Mouse (Mus musculus): Measurements from ENCODE around the gene Phactr3. TPM values are rescaled to one million over a fixed set of nuclear protein-coding genes. Genes with fewer than 3 reads are reported as not detected.

Phactr3 gene
- polyA plus RNA-seq, 1 experiment = not detected

DNA sequence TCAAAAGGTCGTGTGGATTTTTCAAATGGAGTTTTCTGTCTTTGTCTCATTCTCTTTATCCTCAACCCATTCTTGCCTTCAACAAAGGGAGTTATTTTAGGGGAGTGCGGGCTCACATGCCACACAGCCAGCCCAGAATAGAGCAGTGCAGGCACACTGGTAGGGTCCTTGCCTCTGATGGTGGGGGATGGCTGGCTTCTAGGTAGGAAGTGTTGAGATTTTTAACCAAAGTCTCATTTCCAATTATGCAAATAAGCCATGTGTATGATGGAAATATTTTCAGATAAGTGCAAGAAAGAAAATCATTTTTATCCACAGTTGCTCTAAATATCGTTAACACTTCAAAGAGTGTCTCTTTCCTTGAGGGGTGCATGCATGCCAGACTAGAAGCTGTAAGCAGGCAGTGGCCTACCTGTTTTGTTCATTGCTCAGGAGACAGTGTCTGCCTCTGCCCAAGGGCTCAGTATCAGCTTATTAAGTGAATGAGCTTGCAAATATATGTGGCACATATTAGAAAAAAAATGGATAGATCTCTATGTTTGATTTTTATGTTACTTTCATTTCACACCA, 101.5 kb downstream of the Phactr3 start:
- TF ChIP-seq POLR2AphosphoS2 (IDR thresholded peaks at IDR 0.05; ENCODE audit: insufficient read length, low read depth) (no peak), MYOG (IDR thresholded peaks at IDR 0.05; ENCODE audit: control insufficient read depth in 1 of 3, insufficient read depth in 1 of 3, insufficient read length in 2 of 3, low read depth in 2 of 3) (no peak), POLR2A (IDR thresholded peaks at IDR 0.05; ENCODE audit: insufficient read length, low read depth) (no peak), CEBPB (IDR thresholded peaks at IDR 0.05; ENCODE audit: insufficient read depth, poor library complexity, severe bottlenecking) (no peak), MAX (IDR thresholded peaks at IDR 0.05; ENCODE audit: low read depth) (no peak), SRF (IDR thresholded peaks at IDR 0.05; ENCODE audit: control insufficient read depth, insufficient read length, low read depth) (no peak)
- Histone ChIP-seq H3K4me3 (no peak overlapping the region), H3K27me3 (ENCODE audit: control insufficient read depth, insufficient read depth, insufficient read length) (no peaks in the 10 kb centered on the region), H3ac (ENCODE audit: control insufficient read depth, insufficient read length) (no peak overlapping the region), H3K36me3 (ENCODE audit: control insufficient read depth, insufficient read depth) (no peaks in the 10 kb centered on the region), H3K79me2 (ENCODE audit: control insufficient read depth, insufficient read depth) (no peaks in the 10 kb centered on the region), H3K4me2 (ENCODE audit: low read depth) (no peak overlapping the region)

DNA sequence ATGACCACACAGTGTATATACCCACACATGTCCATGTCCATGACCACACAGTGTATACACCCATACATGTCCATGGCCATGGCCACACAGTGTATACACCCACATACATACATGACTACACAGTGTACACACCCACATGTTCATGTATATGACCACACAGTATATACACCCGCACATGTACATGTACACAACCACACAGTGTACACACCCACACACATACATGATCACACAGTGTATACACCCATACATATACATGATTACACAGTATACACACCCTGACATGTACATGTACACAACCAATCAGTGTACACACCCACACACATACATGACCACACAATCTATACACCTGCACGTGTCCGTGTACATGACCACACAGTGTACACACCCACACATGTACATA, 102.2 kb downstream of the Phactr3 start:
- no peak overlapping the region for H3K4me2 ChIP-seq (ENCODE audit: low read depth)
- no peaks in the 10 kb centered on the region for H3K36me3 ChIP-seq (ENCODE audit: control insufficient read depth, insufficient read depth)
- TF ChIP-seq POLR2A (IDR thresholded peaks at IDR 0.05; ENCODE audit: insufficient read length, low read depth) (no peak), TCF3 (IDR thresholded peaks at IDR 0.05; ENCODE audit: insufficient read length, low read depth) (no peak), MYOD1 (IDR thresholded peaks at IDR 0.05; ENCODE audit: control insufficient read depth in 1 of 3, insufficient read length in 2 of 3, low read depth in 2 of 3) (no peak), REST (IDR thresholded peaks at IDR 0.05; ENCODE audit: insufficient read depth, insufficient read length) (no peak), MAX (IDR thresholded peaks at IDR 0.05; ENCODE audit: low read depth) (no peak), E2F4 (IDR thresholded peaks at IDR 0.05; ENCODE audit: insufficient read depth) (no peak), SRF (IDR thresholded peaks at IDR 0.05; ENCODE audit: control insufficient read depth, insufficient read length, low read depth) (no peak), MYOG (IDR thresholded peaks at IDR 0.05; ENCODE audit: control insufficient read depth in 1 of 3, insufficient read depth in 1 of 3, insufficient read length in 2 of 3, low read depth in 2 of 3) (no peak), POLR2AphosphoS2 (IDR thresholded peaks at IDR 0.05; ENCODE audit: insufficient read length, low read depth) (no peak), TCF12 (IDR thresholded peaks at IDR 0.05; ENCODE audit: insufficient read depth, poor library complexity, severe bottlenecking) (no peak), CEBPB (IDR thresholded peaks at IDR 0.05; ENCODE audit: insufficient read depth, poor library complexity, severe bottlenecking) (no peak), USF1 (IDR thresholded peaks at IDR 0.05; ENCODE audit: low read depth) (no peak)
- no peaks in the 10 kb centered on the region for H3K79me2 ChIP-seq (ENCODE audit: control insufficient read depth, insufficient read depth)
- no peak overlapping the region for H3K4me3 ChIP-seq
- H3ac ChIP-seq (ENCODE audit: control insufficient read depth, insufficient read length) = no peak overlapping the region
- no peaks in the 10 kb centered on the region for H3K27me3 ChIP-seq (ENCODE audit: control insufficient read depth, insufficient read depth, insufficient read length)

DNA sequence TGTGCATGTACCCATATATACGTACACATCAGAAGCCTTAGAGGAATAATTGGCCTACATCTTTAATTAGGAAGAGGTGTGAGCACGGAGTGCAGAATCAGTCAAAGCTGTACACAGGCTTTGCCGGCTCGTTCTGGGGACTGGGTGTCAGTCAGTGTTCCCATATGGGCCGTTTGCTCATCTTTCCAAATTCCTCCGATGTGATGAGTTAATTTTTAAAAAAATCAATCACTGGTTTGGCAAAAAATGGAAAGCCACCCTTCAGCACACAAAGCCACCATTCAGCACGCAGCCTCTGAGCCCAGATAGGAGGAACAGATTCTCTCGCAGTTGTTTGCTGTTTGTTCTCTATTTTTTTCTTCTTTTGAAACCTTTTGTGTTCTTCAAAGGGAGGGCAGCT, 110.5 kb downstream of the Phactr3 start:
- Histone ChIP-seq H3K36me3 (ENCODE audit: control insufficient read depth, insufficient read depth) (no peaks in the 10 kb centered on the region), H3ac (ENCODE audit: control insufficient read depth, insufficient read length) (no peak overlapping the region), H3K4me2 (ENCODE audit: low read depth) (no peak overlapping the region), H3K79me2 (ENCODE audit: control insufficient read depth, insufficient read depth) (no peaks in the 10 kb centered on the region), H3K27me3 (ENCODE audit: control insufficient read depth, insufficient read depth, insufficient read length) (no peaks in the 10 kb centered on the region), H3K4me3 (no peak overlapping the region)
- no peak for TF ChIP-seq E2F4 (IDR thresholded peaks at IDR 0.05; ENCODE audit: insufficient read depth)
- TF ChIP-seq MYOD1 (IDR thresholded peaks at IDR 0.05; ENCODE audit: control insufficient read depth in 1 of 3, insufficient read length in 2 of 3, low read depth in 2 of 3) = no peak
- no peak for TF ChIP-seq CEBPB (IDR thresholded peaks at IDR 0.05; ENCODE audit: insufficient read depth, poor library complexity, severe bottlenecking)
- no peak for TF ChIP-seq POLR2A (IDR thresholded peaks at IDR 0.05; ENCODE audit: insufficient read length, low read depth)
- TF ChIP-seq MYOG (IDR thresholded peaks at IDR 0.05; ENCODE audit: control insufficient read depth in 1 of 3, insufficient read depth in 1 of 3, insufficient read length in 2 of 3, low read depth in 2 of 3) = no peak
- TF ChIP-seq SRF (IDR thresholded peaks at IDR 0.05; ENCODE audit: control insufficient read depth, insufficient read length, low read depth) = no peak
- TF ChIP-seq TCF3 (IDR thresholded peaks at IDR 0.05; ENCODE audit: insufficient read length, low read depth) = no peak
- no peak for TF ChIP-seq TCF12 (IDR thresholded peaks at IDR 0.05; ENCODE audit: insufficient read depth, poor library complexity, severe bottlenecking)
- no peak for TF ChIP-seq MAX (IDR thresholded peaks at IDR 0.05; ENCODE audit: low read depth)
- TF ChIP-seq USF1 (IDR thresholded peaks at IDR 0.05; ENCODE audit: low read depth) = no peak
- no peak for TF ChIP-seq POLR2AphosphoS2 (IDR thresholded peaks at IDR 0.05; ENCODE audit: insufficient read length, low read depth)
- no peak for TF ChIP-seq REST (IDR thresholded peaks at IDR 0.05; ENCODE audit: insufficient read depth, insufficient read length)

DNA sequence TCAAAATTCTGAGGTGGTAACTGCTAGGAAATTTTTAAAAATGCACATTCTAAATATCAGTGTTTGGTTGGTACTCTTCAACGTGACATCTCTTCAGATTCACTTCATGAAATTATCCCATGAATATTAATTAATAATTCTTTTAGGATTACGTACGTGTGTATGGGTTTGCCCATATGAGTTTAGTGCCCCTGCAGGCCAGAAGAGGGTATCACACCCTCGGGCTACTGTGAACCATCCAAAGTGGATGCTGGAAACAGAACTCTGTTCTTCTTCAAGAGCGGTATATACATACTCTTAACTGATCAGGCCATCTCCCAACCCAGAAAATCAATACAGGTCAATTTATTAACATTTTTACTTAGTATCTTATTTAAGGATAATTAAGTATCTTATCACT, 114.7 kb downstream of the Phactr3 start:
- TF ChIP-seq SRF (IDR thresholded peaks at IDR 0.05; ENCODE audit: control insufficient read depth, insufficient read length, low read depth) = no peak
- TF ChIP-seq MYOG (IDR thresholded peaks at IDR 0.05; ENCODE audit: control insufficient read depth in 1 of 3, insufficient read depth in 1 of 3, insufficient read length in 2 of 3, low read depth in 2 of 3) = no peak
- TF ChIP-seq MAX (IDR thresholded peaks at IDR 0.05; ENCODE audit: low read depth) = no peak
- TF ChIP-seq TCF12 (IDR thresholded peaks at IDR 0.05; ENCODE audit: insufficient read depth, poor library complexity, severe bottlenecking) = no peak
- no peak for TF ChIP-seq POLR2A (IDR thresholded peaks at IDR 0.05; ENCODE audit: insufficient read length, low read depth)
- TF ChIP-seq TCF3 (IDR thresholded peaks at IDR 0.05; ENCODE audit: insufficient read length, low read depth) = no peak
- TF ChIP-seq CEBPB (IDR thresholded peaks at IDR 0.05; ENCODE audit: insufficient read depth, poor library complexity, severe bottlenecking) = no peak
- TF ChIP-seq MYOD1 (IDR thresholded peaks at IDR 0.05; ENCODE audit: control insufficient read depth in 1 of 3, insufficient read length in 2 of 3, low read depth in 2 of 3) = no peak
- no peak for TF ChIP-seq E2F4 (IDR thresholded peaks at IDR 0.05; ENCODE audit: insufficient read depth)
- no peak for TF ChIP-seq USF1 (IDR thresholded peaks at IDR 0.05; ENCODE audit: low read depth)
- TF ChIP-seq POLR2AphosphoS2 (IDR thresholded peaks at IDR 0.05; ENCODE audit: insufficient read length, low read depth) = no peak
- no peak for TF ChIP-seq REST (IDR thresholded peaks at IDR 0.05; ENCODE audit: insufficient read depth, insufficient read length)

More for the DNA sequence above, 114.7 kb downstream of the Phactr3 start:
- no peaks in the 10 kb centered on the region for H3K79me2 ChIP-seq (ENCODE audit: control insufficient read depth, insufficient read depth)
- no peak overlapping the region for H3ac ChIP-seq (ENCODE audit: control insufficient read depth, insufficient read length)
- no peak overlapping the region for H3K4me3 ChIP-seq
- no peak overlapping the region for H3K4me2 ChIP-seq (ENCODE audit: low read depth)
- H3K27me3 ChIP-seq (ENCODE audit: control insufficient read depth, insufficient read depth, insufficient read length) = no peaks in the 10 kb centered on the region
- H3K36me3 ChIP-seq (ENCODE audit: control insufficient read depth, insufficient read depth) = no peaks in the 10 kb centered on the region

All from myocyte (in vitro differentiated cells).